Mouse (Mus musculus): ENCODE data around the gene Pdzd11. TPM values are rescaled to one million over a fixed set of nuclear protein-coding genes. Genes with fewer than 3 reads are reported as not detected.

The Pdzd11 gene
- 133 and 138 TPM in 2 replicates for polyA plus RNA-seq (2016; fragmentation: Nextera tagmentation; extraction: Ambion mirVana)

GRCm38 (mm10) chrX:100625802-100626793 lies at the start of gene Pdzd11:
Gene Pdzd11 (minus strand): TSS chrX:100626568.
- Histone ChIP-seq H3K27ac (replicated peaks) (peak within 1 kb of the TSS; percentile 54; the same call in 1 of the 2 replicates), H3K4me1 (0 out of 2 replicates have a peak, but pooled peaks cover 2% of the 10 kb centered on the region), H3K4me3 (peak within 1 kb of the TSS; percentile 57), H3K9me3 (no peaks in the 10 kb centered on the region), H3K36me3 (peaks cover 16% of the 10 kb centered on the region; the same call in 1 of the 2 replicates), H3K27me3 (no peaks in the 10 kb centered on the region), H3K9ac (replicated peaks) (peak within 1 kb of the TSS; percentile 62), H3K4me2 (replicated peaks) (peak within 1 kb of the TSS; percentile 64)
- peak; percentile 99 for ATAC-seq (ENCODE audit: low FRiP score, low read depth)
- WGBS: 22% methylated on average over 62 of the region's 62 CpGs

GRCm38 (mm10) chrX:100664825-100665224 lies 38.5 kb upstream of the Pdzd11 start:
- Histone ChIP-seq H3K9ac (replicated peaks) (no peak overlapping the region), H3K9me3 (no peaks in the 10 kb centered on the region), H3K4me1 (no peaks in the 10 kb centered on the region), H3K27me3 (peaks cover 3% of the 10 kb centered on the region; the same call in 1 of the 2 replicates), H3K4me2 (replicated peaks) (no peak overlapping the region), H3K4me3 (no peak overlapping the region), H3K36me3 (no peaks in the 10 kb centered on the region), H3K27ac (replicated peaks) (no peak overlapping the region)
- no peak for ATAC-seq (ENCODE audit: low FRiP score, low read depth)
- 93% methylated on average over 2 of the region's 2 CpGs for WGBS

- Histone ChIP-seq H3K27ac (replicated peaks) (no peak overlapping the region), H3K4me2 (replicated peaks) (no peak overlapping the region), H3K9ac (replicated peaks) (no peak overlapping the region), H3K36me3 (no peaks in the 10 kb centered on the region), H3K4me1 (no peaks in the 10 kb centered on the region), H3K9me3 (no peaks in the 10 kb centered on the region), H3K27me3 (no peaks in the 10 kb centered on the region), H3K4me3 (no peak overlapping the region)
- ATAC-seq (ENCODE audit: low FRiP score, low read depth): no peak
Measured at GRCm38 (mm10) chrX:100652848-100653247, 26.5 kb upstream of the Pdzd11 start.

GRCm38 (mm10) chrX:100638477-100638876 lies 12.1 kb upstream of the Pdzd11 start:
- H3K4me2 ChIP-seq (replicated peaks): no peak overlapping the region
- WGBS: 89% methylated on average over 8 of the region's 8 CpGs
- H3K36me3 ChIP-seq: peaks cover 3% of the 10 kb centered on the region; the same call in 1 of the 2 replicates

GRCm38 (mm10) chrX:100629076-100629475 lies 2.7 kb upstream of the Pdzd11 start:
- 97% methylated on average over 2 of the region's 2 CpGs for WGBS
- no peak overlapping the region for H3K4me3 ChIP-seq
- H3K9me3 ChIP-seq: no peaks in the 10 kb centered on the region
- ATAC-seq (ENCODE audit: low FRiP score, low read depth): no peak
- H3K36me3 ChIP-seq: no peaks in the 10 kb centered on the region
- H3K4me2 ChIP-seq (replicated peaks): no peak overlapping the region
- 0 out of 2 replicates have a peak, but pooled peaks cover 2% of the 10 kb centered on the region for H3K4me1 ChIP-seq
- H3K9ac ChIP-seq (replicated peaks): no peak overlapping the region
- no peak overlapping the region for H3K27ac ChIP-seq (replicated peaks)
- no peaks in the 10 kb centered on the region for H3K27me3 ChIP-seq

More at GRCm38 (mm10) chrX:100638477-100638876, 12.1 kb upstream of the Pdzd11 start:
- Histone ChIP-seq H3K4me1 (no peaks in the 10 kb centered on the region), H3K9ac (replicated peaks) (no peak overlapping the region), H3K27ac (replicated peaks) (no peak overlapping the region), H3K4me3 (no peak overlapping the region), H3K27me3 (no peaks in the 10 kb centered on the region), H3K9me3 (no peaks in the 10 kb centered on the region)
- no peak for ATAC-seq (ENCODE audit: low FRiP score, low read depth)

- ATAC-seq (ENCODE audit: low FRiP score, low read depth): no peak
- peak within 1 kb of the TSS; percentile 62 for H3K9ac ChIP-seq (replicated peaks)
- 33% methylated on average over 3 of the region's 3 CpGs for WGBS
- H3K4me1 ChIP-seq: 0 out of 2 replicates have a peak, but pooled peaks cover 2% of the 10 kb centered on the region
- no peaks in the 10 kb centered on the region for H3K27me3 ChIP-seq
- H3K27ac ChIP-seq (replicated peaks): peak within 1 kb of the TSS; percentile 54; the same call in 1 of the 2 replicates
- peak within 1 kb of the TSS; percentile 64 for H3K4me2 ChIP-seq (replicated peaks)
- peak within 1 kb of the TSS; percentile 57 for H3K4me3 ChIP-seq
- no peaks in the 10 kb centered on the region for H3K9me3 ChIP-seq
- H3K36me3 ChIP-seq: peaks cover 16% of the 10 kb centered on the region; the same call in 1 of the 2 replicates
Measured at GRCm38 (mm10) chrX:100625546-100625801, 894 bp downstream of the Pdzd11 start, which contains the start of gene Kif4. Gene Kif4 (plus strand): TSS chrX:100625737.

GRCm38 (mm10) chrX:100625146-100625545 lies 1.2 kb downstream of the Pdzd11 start:
- Histone ChIP-seq H3K4me1 (0 out of 2 replicates have a peak, but pooled peaks cover 2% of the 10 kb centered on the region), H3K27me3 (no peaks in the 10 kb centered on the region), H3K4me3 (peak overlapping the region; percentile 57), H3K36me3 (peaks cover 16% of the 10 kb centered on the region; the same call in 1 of the 2 replicates), H3K27ac (replicated peaks) (no peak overlapping the region), H3K9ac (replicated peaks) (peak overlapping the region; percentile 53), H3K9me3 (no peaks in the 10 kb centered on the region), H3K4me2 (replicated peaks) (peak overlapping the region; percentile 64)
- WGBS: 42% methylated on average over 7 of the region's 7 CpGs
- no peak for ATAC-seq (ENCODE audit: low FRiP score, low read depth)

GRCm38 (mm10) chrX:100624242-100624641 lies 2.1 kb downstream of the Pdzd11 start:
- no peak for ATAC-seq (ENCODE audit: low FRiP score, low read depth)
- peaks cover 16% of the 10 kb centered on the region; the same call in 1 of the 2 replicates for H3K36me3 ChIP-seq
- no peak overlapping the region for H3K4me2 ChIP-seq (replicated peaks)
- H3K27ac ChIP-seq (replicated peaks): no peak overlapping the region
- no peaks in the 10 kb centered on the region for H3K9me3 ChIP-seq
- WGBS: 92% methylated on average over 4 of the region's 4 CpGs
- H3K9ac ChIP-seq (replicated peaks): no peak overlapping the region
- H3K27me3 ChIP-seq: no peaks in the 10 kb centered on the region
- no peak overlapping the region for H3K4me3 ChIP-seq
- H3K4me1 ChIP-seq: 0 out of 2 replicates have a peak, but pooled peaks cover 2% of the 10 kb centered on the region

- 84% methylated on average over 2 of the region's 2 CpGs for WGBS
- H3K27ac ChIP-seq (replicated peaks): no peak overlapping the region
- H3K9ac ChIP-seq (replicated peaks): no peak overlapping the region
- 0 out of 2 replicates have a peak, but pooled peaks cover 2% of the 10 kb centered on the region for H3K4me1 ChIP-seq
- no peak overlapping the region for H3K4me3 ChIP-seq
- no peak overlapping the region for H3K4me2 ChIP-seq (replicated peaks)
- peaks cover 15% of the 10 kb centered on the region; the same call in 1 of the 2 replicates for H3K27me3 ChIP-seq
- ATAC-seq (ENCODE audit: low FRiP score, low read depth): no peak
- H3K9me3 ChIP-seq: no peaks in the 10 kb centered on the region
- peaks cover 16% of the 10 kb centered on the region; the same call in 1 of the 2 replicates for H3K36me3 ChIP-seq
Measured at GRCm38 (mm10) chrX:100621366-100621765, 5.0 kb downstream of the Pdzd11 start.

- Histone ChIP-seq H3K4me3 (no peak overlapping the region), H3K4me1 (no peaks in the 10 kb centered on the region), H3K36me3 (peaks cover 14% of the 10 kb centered on the region; the same call in 1 of the 2 replicates), H3K9ac (replicated peaks) (no peak overlapping the region), H3K9me3 (no peaks in the 10 kb centered on the region), H3K27ac (replicated peaks) (no peak overlapping the region), H3K27me3 (peaks cover 15% of the 10 kb centered on the region; the same call in 1 of the 2 replicates), H3K4me2 (replicated peaks) (no peak overlapping the region)
- WGBS: 78% methylated on average over 3 of the region's 3 CpGs
- no peak for ATAC-seq (ENCODE audit: low FRiP score, low read depth)
Measured at GRCm38 (mm10) chrX:100618488-100618887, 7.9 kb downstream of the Pdzd11 start.

GRCm38 (mm10) chrX:100605314-100605713 lies 21.1 kb downstream of the Pdzd11 start, which contains the start of gene Arr3:
Gene Arr3 (plus strand): TSS chrX:100605497.
- Histone ChIP-seq H3K36me3 (no peaks in the 10 kb centered on the region), H3K4me3 (no peak within 1 kb of the TSS), H3K9me3 (no peaks in the 10 kb centered on the region), H3K4me2 (replicated peaks) (no peak within 1 kb of the TSS), H3K9ac (replicated peaks) (no peak within 1 kb of the TSS), H3K27ac (replicated peaks) (no peak within 1 kb of the TSS), H3K4me1 (no peaks in the 10 kb centered on the region), H3K27me3 (peaks cover 14% of the 10 kb centered on the region)
- no peak for ATAC-seq (ENCODE audit: low FRiP score, low read depth)
- WGBS: 29% methylated on average over 1 of the region's 1 CpGs

GRCm38 (mm10) chrX:100599755-100600154 lies 26.6 kb downstream of the Pdzd11 start:
- 82% methylated on average over 4 of the region's 4 CpGs for WGBS
- Histone ChIP-seq H3K4me2 (replicated peaks) (no peak overlapping the region), H3K27ac (replicated peaks) (no peak overlapping the region), H3K36me3 (no peaks in the 10 kb centered on the region), H3K9ac (replicated peaks) (no peak overlapping the region), H3K4me1 (no peaks in the 10 kb centered on the region), H3K4me3 (no peak overlapping the region), H3K9me3 (no peaks in the 10 kb centered on the region), H3K27me3 (peaks cover 29% of the 10 kb centered on the region)
- ATAC-seq (ENCODE audit: low FRiP score, low read depth): no peak
